Mouse (Mus musculus): ENCODE measurements at regions not wholly inside any gene's neighbourhood (a gene's known extent, or its start where the extent isn't known, plus 50 kb on each side); places are given as distances from the start of the nearest gene placed in this dataset.

DNA sequence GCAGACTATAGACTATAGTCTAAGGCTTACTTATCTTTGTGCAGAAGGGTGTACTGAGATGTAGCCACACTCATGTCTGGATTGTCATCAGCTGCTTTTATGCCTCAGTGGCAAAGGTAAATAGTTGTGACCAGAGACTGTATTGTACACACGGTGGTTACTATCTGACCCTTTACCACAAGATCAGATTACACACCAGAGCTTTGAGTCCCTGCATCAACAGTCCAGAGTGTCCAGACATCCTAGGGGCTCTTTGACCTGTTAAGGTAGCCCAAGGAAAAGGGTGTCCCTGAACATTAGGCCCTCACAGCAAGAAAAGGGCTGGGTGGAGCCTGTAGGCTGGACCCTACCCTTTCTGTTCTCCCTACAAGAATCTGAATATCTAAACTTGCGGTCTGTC, 436.4 kb downstream of the Fut8 start:
- TF ChIP-seq CTCF (IDR thresholded peaks at IDR 0.05; ENCODE audit: insufficient read depth, low read length) = no peak
- no peak for TF ChIP-seq POLR2A (IDR thresholded peaks at IDR 0.05; ENCODE audit: borderline replicate concordance, extremely low read depth, low read depth, low read length)

All from lung, adult 2 months (tissue).